Mouse (Mus musculus): Measurements from ENCODE around the gene Tmem110. TPM values are rescaled to one million over a fixed set of nuclear protein-coding genes. Genes with fewer than 3 reads are reported as not detected.

The Tmem110 gene
- polyA plus RNA-seq, 1 experiment from 2014 or later = 23.4 TPM

GRCm38 (mm10) chr14:30904307-30904706 is 78.9 kb downstream of the Tmem110 start:
- DNase-seq (ENCODE audit: low spot score) (no peak), ATAC-seq (replicated peaks; ENCODE audit: low FRiP score, low read depth) (no peak)
- no peak overlapping the region for H3K4me2 ChIP-seq (ENCODE audit: low read length)
- H3K27me3 ChIP-seq (ENCODE audit: insufficient read depth, low read length) = no peaks in the 10 kb centered on the region
- no peak overlapping the region for H3K27ac ChIP-seq
- H3K9me3 ChIP-seq (replicated peaks; ENCODE audit: low read length) = no peaks in the 10 kb centered on the region
- H3K4me3 ChIP-seq (replicated peaks; ENCODE audit: low read depth, low read length) = no peak overlapping the region
- no peaks in the 10 kb centered on the region for H3K36me3 ChIP-seq (ENCODE audit: insufficient read depth, low read length)
- no peak for TF ChIP-seq CTCF (IDR thresholded peaks at IDR 0.05; ENCODE audit: low read depth)
- H3K9ac ChIP-seq (ENCODE audit: low read depth, low read length) = no peak overlapping the region
- 81% methylated on average over 8 of the region's 8 CpGs for WGBS
- no peaks in the 10 kb centered on the region for H3K4me1 ChIP-seq (replicated peaks; ENCODE audit: insufficient read depth, low read length)

- no peak for TF ChIP-seq CTCF (IDR thresholded peaks at IDR 0.05; ENCODE audit: low read depth)
- no peaks in the 10 kb centered on the region for H3K36me3 ChIP-seq (ENCODE audit: insufficient read depth, low read length)
- 91% methylated on average over 6 of the region's 6 CpGs for WGBS
- no peak overlapping the region for H3K4me3 ChIP-seq (replicated peaks; ENCODE audit: low read depth, low read length)
- ATAC-seq (replicated peaks; ENCODE audit: low FRiP score, low read depth) (no peak), DNase-seq (ENCODE audit: low spot score) (no peak)
- H3K27me3 ChIP-seq (ENCODE audit: insufficient read depth, low read length) = no peaks in the 10 kb centered on the region
- no peak overlapping the region for H3K27ac ChIP-seq
- H3K9ac ChIP-seq (ENCODE audit: low read depth, low read length) = no peak overlapping the region
- H3K4me2 ChIP-seq (ENCODE audit: low read length) = no peak overlapping the region
- H3K4me1 ChIP-seq (replicated peaks; ENCODE audit: insufficient read depth, low read length) = no peaks in the 10 kb centered on the region
- H3K9me3 ChIP-seq (replicated peaks; ENCODE audit: low read length) = no peaks in the 10 kb centered on the region
Observed at GRCm38 (mm10) chr14:30906001-30906400, 80.6 kb downstream of the Tmem110 start.

- DNase-seq (ENCODE audit: low spot score) = peak; percentile 32
- H3K27me3 ChIP-seq (ENCODE audit: insufficient read depth, low read length) = no peaks in the 10 kb centered on the region
- TF ChIP-seq CTCF (IDR thresholded peaks at IDR 0.05; ENCODE audit: low read depth) = no peak
Observed at GRCm38 (mm10) chr14:30907814-30908265, 82.5 kb downstream of the Tmem110 start.

GRCm38 (mm10) chr14:30911141-30911540 is 85.8 kb downstream of the Tmem110 start:
- Histone ChIP-seq H3K27ac (no peak overlapping the region), H3K4me2 (ENCODE audit: low read length) (no peak overlapping the region), H3K4me1 (replicated peaks; ENCODE audit: insufficient read depth, low read length) (0 out of 2 replicates have a peak, but pooled peaks cover 5% of the 10 kb centered on the region), H3K36me3 (ENCODE audit: insufficient read depth, low read length) (no peaks in the 10 kb centered on the region), H3K9ac (ENCODE audit: low read depth, low read length) (no peak overlapping the region), H3K9me3 (replicated peaks; ENCODE audit: low read length) (no peaks in the 10 kb centered on the region), H3K4me3 (replicated peaks; ENCODE audit: low read depth, low read length) (no peak overlapping the region), H3K27me3 (ENCODE audit: insufficient read depth, low read length) (no peaks in the 10 kb centered on the region)
- no peak for TF ChIP-seq CTCF (IDR thresholded peaks at IDR 0.05; ENCODE audit: low read depth)
- WGBS = 90% methylated on average over 8 of the region's 8 CpGs
- DNase-seq (ENCODE audit: low spot score) (no peak), ATAC-seq (replicated peaks; ENCODE audit: low FRiP score, low read depth) (no peak)

More at GRCm38 (mm10) chr14:30907814-30908265, 82.5 kb downstream of the Tmem110 start:
- no peak overlapping the region for H3K4me2 ChIP-seq (ENCODE audit: low read length)
- ATAC-seq (replicated peaks; ENCODE audit: low FRiP score, low read depth) = no peak
- no peaks in the 10 kb centered on the region for H3K9me3 ChIP-seq (replicated peaks; ENCODE audit: low read length)
- 63% methylated on average over 3 of the region's 3 CpGs for WGBS
- H3K27ac ChIP-seq = no peak overlapping the region
- no peak overlapping the region for H3K9ac ChIP-seq (ENCODE audit: low read depth, low read length)
- H3K4me3 ChIP-seq (replicated peaks; ENCODE audit: low read depth, low read length) = no peak overlapping the region
- no peaks in the 10 kb centered on the region for H3K36me3 ChIP-seq (ENCODE audit: insufficient read depth, low read length)
- H3K4me1 ChIP-seq (replicated peaks; ENCODE audit: insufficient read depth, low read length) = 0 out of 2 replicates have a peak, but pooled peaks cover under 1% of the 10 kb centered on the region

- no peaks in the 10 kb centered on the region for H3K36me3 ChIP-seq (ENCODE audit: insufficient read depth, low read length)
- no peaks in the 10 kb centered on the region for H3K9me3 ChIP-seq (replicated peaks; ENCODE audit: low read length)
- 83% methylated on average over 8 of the region's 8 CpGs for WGBS
- no peak overlapping the region for H3K4me3 ChIP-seq (replicated peaks; ENCODE audit: low read depth, low read length)
- DNase-seq (ENCODE audit: low spot score) = no peak
- H3K27me3 ChIP-seq (ENCODE audit: insufficient read depth, low read length) = no peaks in the 10 kb centered on the region
- no peak for TF ChIP-seq CTCF (IDR thresholded peaks at IDR 0.05; ENCODE audit: low read depth)
- H3K4me1 ChIP-seq (replicated peaks; ENCODE audit: insufficient read depth, low read length) = 0 out of 2 replicates have a peak, but pooled peaks cover 5% of the 10 kb centered on the region
- no peak overlapping the region for H3K9ac ChIP-seq (ENCODE audit: low read depth, low read length)
- H3K27ac ChIP-seq = no peak overlapping the region
- no peak overlapping the region for H3K4me2 ChIP-seq (ENCODE audit: low read length)
- ATAC-seq (replicated peaks; ENCODE audit: low FRiP score, low read depth) = peak; percentile 69; the same call in 1 of the 2 replicates
Observed at GRCm38 (mm10) chr14:30912641-30913040, 87.3 kb downstream of the Tmem110 start.

- Histone ChIP-seq H3K9ac (ENCODE audit: low read depth, low read length) (no peak overlapping the region), H3K27ac (no peak overlapping the region), H3K27me3 (ENCODE audit: insufficient read depth, low read length) (no peaks in the 10 kb centered on the region), H3K4me3 (replicated peaks; ENCODE audit: low read depth, low read length) (no peak overlapping the region), H3K4me2 (ENCODE audit: low read length) (no peak overlapping the region), H3K9me3 (replicated peaks; ENCODE audit: low read length) (no peaks in the 10 kb centered on the region), H3K36me3 (ENCODE audit: insufficient read depth, low read length) (no peaks in the 10 kb centered on the region), H3K4me1 (replicated peaks; ENCODE audit: insufficient read depth, low read length) (0 out of 2 replicates have a peak, but pooled peaks cover 5% of the 10 kb centered on the region)
- no peak for TF ChIP-seq CTCF (IDR thresholded peaks at IDR 0.05; ENCODE audit: low read depth)
- WGBS = 68% methylated on average over 5 of the region's 5 CpGs
- DNase-seq (ENCODE audit: low spot score) (no peak), ATAC-seq (replicated peaks; ENCODE audit: low FRiP score, low read depth) (no peak)
Observed at GRCm38 (mm10) chr14:30913404-30913803, 88.0 kb downstream of the Tmem110 start.

- Histone ChIP-seq H3K27me3 (ENCODE audit: insufficient read depth, low read length) (no peaks in the 10 kb centered on the region), H3K27ac (no peak overlapping the region), H3K4me3 (replicated peaks; ENCODE audit: low read depth, low read length) (no peak overlapping the region), H3K4me2 (ENCODE audit: low read length) (no peak overlapping the region), H3K9ac (ENCODE audit: low read depth, low read length) (no peak overlapping the region), H3K9me3 (replicated peaks; ENCODE audit: low read length) (no peaks in the 10 kb centered on the region), H3K36me3 (ENCODE audit: insufficient read depth, low read length) (no peaks in the 10 kb centered on the region), H3K4me1 (replicated peaks; ENCODE audit: insufficient read depth, low read length) (0 out of 2 replicates have a peak, but pooled peaks cover 5% of the 10 kb centered on the region)
- WGBS = 78% methylated on average over 1 of the region's 1 CpGs
- no peak for ATAC-seq (replicated peaks; ENCODE audit: low FRiP score, low read depth)
- DNase-seq (ENCODE audit: low spot score) = no peak
- no peak for TF ChIP-seq CTCF (IDR thresholded peaks at IDR 0.05; ENCODE audit: low read depth)
Observed at GRCm38 (mm10) chr14:30916516-30916915, 91.1 kb downstream of the Tmem110 start.
